Mouse (Mus musculus) forebrain, embryonic 16.5 days (tissue): ENCODE measurements around the gene Olfr803. TPM values are rescaled to one million over a fixed set of nuclear protein-coding genes. Genes with fewer than 3 reads are reported as not detected.

Experiments used
- microRNA-seq: library from miRNA; unstranded; fragments of <30 nt; microRNA quantifications from one replicate; pipeline ENCODE4, GENCODE M21; 2017
- polyA plus RNA-seq: library from polyadenylated mRNA; unstranded; fragments of >200 nt; fragmentation: Nextera tagmentation; extraction: Ambion mirVana; gene quantifications from 2 replicates; pipeline ENCODE4 v1.2.1, GENCODE M21; 2015

Gene Olfr803
- polyA plus RNA-seq, 1 experiment from 2014 or later: not detected

Small RNA genes lying within 50 kb of the gene (microRNA-seq; reads per million reads assigned to microRNA genes)
- gene Gm24485: not detected

Other genes with a start within 250 kb of the Olfr803 start
- gene Olfr787, start 232.4 kb downstream of the Olfr803 start, polyA plus RNA-seq: not detected in 2 replicates
- gene Olfr788, start 223.3 kb downstream of the Olfr803 start, polyA plus RNA-seq: not detected in 2 replicates
- gene Olfr789, start 209.5 kb downstream of the Olfr803 start, polyA plus RNA-seq: not detected in 2 replicates
- gene Olfr790, start 195.8 kb downstream of the Olfr803 start, polyA plus RNA-seq: not detected in 2 replicates
- not detected in 2 replicates for gene Olfr791, start 172.5 kb downstream of the Olfr803 start, polyA plus RNA-seq
- gene Olfr792, start 155.1 kb downstream of the Olfr803 start, polyA plus RNA-seq: not detected in 2 replicates
- not detected in 2 replicates for gene Olfr794, start 126.6 kb downstream of the Olfr803 start, polyA plus RNA-seq
- not detected in 2 replicates for gene Olfr796, start 81.7 kb downstream of the Olfr803 start, polyA plus RNA-seq
- gene Olfr798, start 66.4 kb downstream of the Olfr803 start, polyA plus RNA-seq: not detected in 2 replicates
- not detected in 2 replicates for gene Olfr799, start 56.8 kb downstream of the Olfr803 start, polyA plus RNA-seq
- not detected in 2 replicates for gene Olfr800, start 36.6 kb downstream of the Olfr803 start, polyA plus RNA-seq
- gene Olfr801, start 20.4 kb downstream of the Olfr803 start, polyA plus RNA-seq: not detected in 2 replicates
- 0.06 TPM in 1 of 2 replicates, not detected in the other for gene Olfr802, start 6.1 kb downstream of the Olfr803 start, polyA plus RNA-seq
- gene Olfr804, start 8.9 kb upstream of the Olfr803 start, polyA plus RNA-seq: not detected in 2 replicates
- gene Olfr805, start 35.1 kb upstream of the Olfr803 start, polyA plus RNA-seq: not detected in 2 replicates
- not detected in 2 replicates for gene Olfr806, start 47.6 kb upstream of the Olfr803 start, polyA plus RNA-seq
- not detected in 2 replicates for gene Olfr807, start 63.5 kb upstream of the Olfr803 start, polyA plus RNA-seq
- gene Olfr808, start 71.2 kb upstream of the Olfr803 start, polyA plus RNA-seq: not detected in 2 replicates
- gene Olfr809, start 80.4 kb upstream of the Olfr803 start, polyA plus RNA-seq: not detected in 2 replicates
- gene Olfr810, start 100.6 kb upstream of the Olfr803 start, polyA plus RNA-seq: not detected in 2 replicates
- not detected in 2 replicates for gene Olfr811, start 110.1 kb upstream of the Olfr803 start, polyA plus RNA-seq
- not detected in 2 replicates for gene Olfr812, start 151.8 kb upstream of the Olfr803 start, polyA plus RNA-seq
- gene Olfr813, start 161.1 kb upstream of the Olfr803 start, polyA plus RNA-seq: not detected in 2 replicates
- gene Olfr814, start 185.6 kb upstream of the Olfr803 start, polyA plus RNA-seq: not detected in 2 replicates
- not detected in 2 replicates for gene Olfr815, start 211.6 kb upstream of the Olfr803 start, polyA plus RNA-seq
- gene Olfr816, start 221.3 kb upstream of the Olfr803 start, polyA plus RNA-seq: not detected in 2 replicates